Mouse (Mus musculus) spleen, postnatal 36 days (tissue): ENCODE data around the gene Arid3b.
"Not testable (repeated sequence)": the region's sequence is repeated elsewhere in the genome, so short reads cannot be mapped to it uniquely, and the experiment has no call there.

Experiments
- DNase-seq, 2 experiments: peaks; one replicate each; pipeline ENCODE4 v3.0.0; 2022; ENCODE audit warnings: low spot score in 2 of 2, mixed read lengths in 1 of 2

The Arid3b gene

DNA sequence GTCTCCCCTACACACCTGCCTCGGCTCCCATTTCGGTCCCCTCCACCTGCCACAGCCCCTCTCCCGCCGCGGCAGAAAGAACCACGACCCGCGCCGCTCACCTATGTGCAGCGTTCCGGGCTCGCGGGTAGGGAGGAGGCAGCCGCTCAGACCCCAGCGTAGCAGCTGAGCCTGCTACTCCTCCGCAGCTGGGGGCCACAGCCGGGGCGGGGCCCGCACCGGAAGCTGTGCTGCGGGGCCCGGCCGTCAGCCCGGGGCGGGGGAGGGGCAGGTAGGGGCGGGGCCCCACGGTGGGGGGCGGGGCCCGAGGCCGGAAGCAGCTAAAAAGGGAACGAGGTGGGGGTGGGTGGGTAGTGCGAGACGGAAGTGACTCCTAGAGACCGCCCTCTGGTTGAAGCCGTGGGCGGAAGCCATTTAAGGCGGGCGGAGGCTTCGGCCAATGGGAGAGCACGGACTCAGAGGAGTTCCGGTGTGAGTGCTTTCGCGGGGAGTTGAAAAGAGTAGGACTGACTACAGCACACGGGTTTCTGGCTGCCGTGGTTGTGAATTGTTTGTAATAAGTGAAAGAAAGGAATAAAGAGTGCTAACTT is at the start of gene Arid3b:
Gene Arid3b (minus strand): TSS at position 213 of the 590 bp plus-strand sequence.
- DNase-seq = peak; percentile 95

GRCm38 (mm10) chr9:57883413-57883812 is 46.8 kb upstream of the Arid3b start:
- no peak for DNase-seq

GRCm38 (mm10) chr9:57881781-57882180 is 45.2 kb upstream of the Arid3b start:
- DNase-seq = not testable (repeated sequence)

DNA sequence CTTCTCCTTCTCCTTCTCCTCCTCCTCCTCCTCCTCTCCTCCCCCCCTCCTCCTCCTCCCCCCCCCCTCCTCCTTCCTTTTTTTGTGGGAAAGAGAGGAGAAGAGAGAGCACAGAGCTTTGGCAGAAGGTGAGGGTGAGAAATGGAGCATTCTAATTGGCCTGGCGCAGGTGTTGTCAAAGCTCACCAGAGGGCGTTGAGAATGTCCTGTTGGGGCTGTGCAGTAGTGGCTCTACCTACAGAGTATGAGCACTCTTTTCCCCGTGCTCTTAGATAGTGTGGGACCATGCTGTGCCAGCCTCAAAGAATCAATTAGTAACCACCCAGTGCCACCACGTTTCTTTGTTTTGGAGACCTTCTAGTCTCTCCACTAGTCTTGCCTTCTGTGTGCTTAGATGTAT is 43.7 kb upstream of the Arid3b start:
- no peak for DNase-seq

- no peak for DNase-seq
Measured at GRCm38 (mm10) chr9:57879213-57879612, 42.6 kb upstream of the Arid3b start.

DNA sequence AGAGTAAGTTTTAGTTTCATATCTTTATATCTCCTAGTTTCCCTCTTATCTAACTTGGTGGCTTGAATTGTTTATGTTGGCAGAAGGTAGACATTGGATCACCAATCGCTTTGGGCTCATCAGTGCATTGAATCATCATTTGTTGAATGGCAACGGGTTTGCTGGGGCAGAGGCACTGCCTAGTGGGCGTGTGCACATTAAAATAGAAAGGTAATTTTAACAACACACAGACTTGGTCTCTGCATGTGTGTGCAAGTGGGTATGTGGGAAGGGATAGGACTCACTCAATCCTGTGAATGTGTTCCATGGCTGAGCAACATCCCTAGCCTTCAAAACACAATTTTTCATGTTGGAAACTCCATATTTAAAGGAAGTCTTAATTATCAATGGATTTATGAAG is 38.4 kb upstream of the Arid3b start:
- no peak for DNase-seq

GRCm38 (mm10) chr9:57874134-57874533 is 37.5 kb upstream of the Arid3b start:
- DNase-seq = no peak

GRCm38 (mm10) chr9:57870273-57870816 is 33.8 kb upstream of the Arid3b start:
- no peak for DNase-seq

DNA sequence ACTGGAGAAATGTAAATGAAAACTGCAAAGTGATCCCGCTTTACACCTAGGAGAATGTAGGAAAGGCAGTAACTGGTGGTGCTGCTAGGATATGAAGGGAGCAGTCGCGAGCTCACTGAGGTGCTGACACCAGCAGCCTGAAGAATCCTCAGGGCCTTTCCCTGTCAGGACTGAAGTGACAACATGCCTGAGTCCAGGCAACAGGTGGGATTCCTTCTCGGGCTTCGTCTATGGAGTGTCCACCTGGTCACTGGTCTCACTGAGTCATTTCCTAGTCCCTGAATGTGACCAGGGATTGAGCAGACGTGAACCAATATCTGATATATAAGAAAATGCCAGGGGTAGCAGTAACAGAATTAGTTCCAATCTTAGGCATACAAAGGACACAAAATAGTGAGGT is 32.2 kb upstream of the Arid3b start:
- no peak for DNase-seq

- no peak for DNase-seq
Measured at GRCm38 (mm10) chr9:57867880-57868279, 31.3 kb upstream of the Arid3b start.

DNA sequence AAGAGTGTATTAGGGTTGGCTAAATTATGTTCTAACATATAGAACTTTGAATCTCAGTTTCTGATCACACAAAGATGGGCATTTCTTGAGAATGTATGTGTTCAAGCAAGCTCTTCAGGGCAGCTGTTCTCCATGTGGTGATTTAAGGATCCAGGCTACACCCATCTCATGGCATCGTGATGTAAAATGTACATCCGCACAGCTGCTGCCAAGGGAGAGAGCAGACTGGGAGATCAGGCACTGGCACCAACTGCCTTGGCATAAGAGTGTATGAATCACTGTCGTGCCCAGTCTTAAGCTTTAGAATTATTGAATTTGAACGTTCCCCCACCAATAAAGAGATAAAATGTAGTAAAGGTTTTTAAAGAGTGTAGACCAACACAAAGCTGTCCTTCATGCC is 30.6 kb upstream of the Arid3b start:
- no peak for DNase-seq

- no peak for DNase-seq
Measured at GRCm38 (mm10) chr9:57866530-57866929, 29.9 kb upstream of the Arid3b start.

DNA sequence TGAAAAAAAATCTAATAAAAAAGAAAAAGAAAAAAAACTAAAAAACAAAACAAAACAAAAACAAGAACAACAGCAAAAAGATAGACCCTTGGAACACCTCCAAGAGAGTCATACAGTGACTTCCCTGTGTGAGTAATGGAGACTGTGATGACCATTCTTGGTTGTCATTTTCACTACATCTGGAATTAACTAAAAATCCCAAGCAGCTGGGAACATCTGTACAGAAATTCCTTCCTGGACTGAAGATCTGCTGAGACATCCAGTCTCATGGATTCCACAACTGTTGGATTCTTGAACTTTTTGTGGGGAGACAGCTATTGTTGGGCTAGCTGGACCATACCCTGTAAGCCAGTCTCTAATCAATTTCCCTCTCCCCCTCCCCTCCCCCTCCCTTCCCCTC is 27.7 kb upstream of the Arid3b start:
- DNase-seq = no peak

DNA sequence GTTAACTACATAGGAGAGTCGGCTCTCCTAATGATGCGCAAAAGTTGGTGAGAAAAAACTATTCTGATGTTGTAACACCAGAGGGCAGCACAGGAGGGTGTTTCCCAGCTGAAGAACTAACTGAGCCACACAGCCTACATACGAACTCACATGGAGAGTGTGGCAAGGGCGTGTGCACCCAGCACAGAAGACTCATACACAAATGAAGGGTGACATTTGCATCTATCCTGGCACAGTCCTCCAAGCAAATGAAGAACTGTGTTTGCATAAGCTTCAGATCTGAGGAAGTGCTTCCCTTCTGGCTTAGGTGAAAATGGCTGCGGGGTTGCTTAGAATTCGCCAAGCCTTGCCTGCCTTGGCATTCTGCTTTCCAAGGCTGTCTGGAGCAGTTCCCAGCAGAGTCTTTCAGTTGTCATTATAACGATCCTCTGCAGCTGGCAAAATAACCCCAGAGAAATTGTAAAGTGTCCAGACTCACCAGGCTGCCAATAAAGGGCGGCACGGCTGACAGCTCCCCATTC is 25.4 kb upstream of the Arid3b start:
- DNase-seq = peak; percentile 73 to 76

DNA sequence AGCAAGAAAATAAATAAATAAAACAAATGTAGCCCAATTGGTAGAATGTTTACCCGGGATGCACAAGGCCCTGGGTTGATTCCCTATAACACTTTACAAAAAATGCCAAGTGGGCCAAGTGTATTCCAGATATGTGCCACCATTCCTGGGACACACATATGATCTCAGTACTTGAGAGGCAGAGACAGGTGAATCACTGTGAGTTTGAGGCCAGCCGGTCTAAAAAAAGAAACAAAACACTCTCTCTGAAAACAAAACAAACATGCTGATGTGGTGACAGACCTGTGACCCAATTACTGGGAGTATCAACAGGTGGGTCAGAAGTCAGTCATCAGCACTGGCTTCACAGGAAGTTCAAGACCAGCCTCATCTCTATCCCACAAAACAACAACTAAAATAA is 19.9 kb upstream of the Arid3b start:
- DNase-seq = no peak

DNA sequence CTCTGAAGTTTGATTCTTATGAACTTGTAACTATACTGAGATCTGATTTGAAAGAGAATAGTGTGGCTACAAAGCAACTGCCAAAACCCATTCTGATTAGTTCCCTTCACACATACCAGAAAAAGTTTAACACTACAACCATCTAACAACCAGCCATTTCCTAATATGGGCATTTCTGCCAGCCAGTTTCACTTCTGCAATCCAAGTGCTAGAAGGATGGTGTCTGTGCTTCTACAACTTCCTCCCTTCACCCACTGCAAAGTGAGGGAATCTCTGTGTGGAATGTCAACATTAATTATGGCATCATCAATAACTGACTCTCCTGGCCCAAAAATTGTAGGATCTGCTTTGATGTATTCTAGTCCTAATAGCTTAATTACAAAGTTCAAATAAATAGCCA is 17.7 kb upstream of the Arid3b start:
- peak; percentile 70 to 77 for DNase-seq

GRCm38 (mm10) chr9:57839032-57839431 is 2.4 kb upstream of the Arid3b start:
- no peak for DNase-seq

GRCm38 (mm10) chr9:57835841-57836514 is 615 bp downstream of the Arid3b start:
- no peak for DNase-seq

DNA sequence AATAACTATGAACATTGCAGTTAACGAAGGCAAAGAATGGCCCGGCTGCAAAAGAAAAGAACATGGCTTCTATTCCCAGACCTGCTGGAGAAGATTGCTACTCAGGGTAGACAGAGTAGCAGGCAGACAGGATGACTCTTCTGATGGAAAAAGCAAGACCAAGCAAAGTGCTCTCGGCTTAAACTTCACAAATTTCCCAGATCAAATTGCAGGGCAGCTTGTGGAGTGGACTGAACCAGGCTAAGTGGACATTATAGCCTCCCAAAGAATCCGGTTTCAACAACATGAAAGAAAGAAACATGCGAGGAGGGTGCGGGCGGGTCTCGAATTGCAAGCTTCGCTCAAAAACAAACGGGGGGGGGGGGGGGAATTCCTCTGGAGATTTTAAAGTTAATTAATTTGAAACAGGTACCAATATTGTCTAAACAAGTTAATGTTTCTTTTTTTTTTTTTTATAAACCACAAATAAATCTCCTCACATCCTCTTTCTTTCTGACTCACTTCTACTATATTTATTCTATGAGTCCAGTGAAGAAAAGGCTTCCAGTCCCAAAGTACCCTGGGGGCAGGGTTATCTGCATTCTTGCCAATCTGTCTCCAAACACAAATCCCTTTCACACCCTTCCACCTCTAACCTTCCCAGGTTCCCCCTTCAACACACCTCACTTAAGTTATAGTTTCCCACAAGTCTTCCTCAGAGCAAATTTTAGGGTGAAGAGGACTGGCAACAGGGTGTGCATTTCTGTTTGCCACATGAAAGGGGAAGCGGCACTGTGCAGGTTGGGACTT is 1.8 kb downstream of the Arid3b start:
- no peak for DNase-seq

DNA sequence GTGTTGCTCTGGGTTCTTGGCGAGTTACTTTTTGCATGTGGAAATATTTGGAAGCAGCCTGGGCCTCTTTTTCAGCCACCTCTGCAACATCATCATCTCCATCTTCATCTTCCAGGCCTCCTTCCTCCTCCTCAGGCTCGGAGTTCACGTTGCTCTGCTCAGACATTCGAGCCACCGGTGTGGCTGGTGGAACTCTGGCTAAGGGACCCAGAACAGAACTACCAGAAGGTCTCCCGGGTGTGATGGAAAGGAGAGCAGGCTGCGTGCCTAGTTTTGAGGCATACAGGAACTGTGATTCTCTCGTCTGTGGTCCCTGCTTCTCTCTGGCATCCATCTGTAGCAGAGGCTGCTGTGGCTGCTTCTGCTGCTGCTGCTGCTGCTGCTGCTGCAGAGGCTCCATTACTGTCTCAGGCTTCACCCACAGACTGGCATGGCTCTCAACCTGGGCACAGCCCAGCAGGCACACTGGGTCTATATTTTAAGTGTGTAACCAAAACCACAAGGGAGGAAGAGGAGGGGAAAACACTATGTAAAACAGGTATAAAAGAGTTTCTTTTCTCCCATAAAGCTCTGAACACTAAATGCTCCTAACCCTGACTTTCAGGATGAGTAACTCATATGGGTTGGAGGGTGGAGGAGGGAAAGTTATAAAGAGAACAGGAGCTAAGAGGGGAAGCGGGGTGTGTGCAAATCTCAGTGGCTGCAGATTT is 2.7 kb downstream of the Arid3b start:
- peak; percentile 46 to 53 for DNase-seq

DNA sequence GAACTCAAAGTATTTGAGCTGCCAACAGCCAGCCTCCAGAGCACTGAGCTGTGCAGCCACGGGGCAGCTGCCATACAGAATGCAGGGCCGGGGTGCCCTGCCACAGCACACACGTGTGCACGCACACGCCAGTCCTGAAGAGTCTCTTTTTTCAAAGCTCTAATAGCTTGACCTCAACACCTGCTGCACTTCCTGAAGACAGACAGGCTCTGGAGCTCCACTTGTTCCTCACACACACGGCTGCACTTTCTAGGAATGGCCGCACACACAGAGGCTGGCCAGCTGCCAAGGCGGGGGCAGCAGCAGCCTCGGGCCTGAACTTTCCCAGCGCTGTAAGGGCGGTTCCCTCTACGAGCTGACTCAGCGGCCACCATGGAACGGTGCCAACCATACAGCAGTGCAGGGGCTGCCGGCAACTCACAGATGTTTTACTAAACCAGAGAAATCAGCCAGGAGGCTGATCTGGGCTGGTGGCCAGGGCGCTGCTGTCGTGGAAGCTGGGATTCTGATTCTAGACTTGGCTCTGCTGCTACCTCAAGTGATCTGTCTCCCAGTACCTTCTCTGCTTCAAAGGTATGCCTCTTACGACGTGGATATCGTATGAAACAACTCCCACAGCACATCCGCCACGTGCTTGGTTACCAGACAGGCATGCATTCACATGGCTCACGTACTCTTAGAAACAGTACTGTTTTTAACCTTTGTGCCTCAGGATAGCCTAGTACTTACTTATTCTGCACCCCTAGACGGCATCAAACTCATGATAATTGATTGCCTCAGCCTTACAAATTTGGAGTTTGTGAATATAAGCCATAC is 5.1 kb downstream of the Arid3b start:
- DNase-seq = peak; percentile 79 to 85
